Mouse (Mus musculus) urinary bladder, adult 18-20 months (tissue): Measurements from ENCODE around the gene Cyp17a1.

ENCODE experiments used
- DNase-seq, 2 experiments: peaks; one replicate each; pipeline ENCODE4 v3.0.0; 2022; ENCODE audit warnings: low spot score in 2 of 2, mixed read lengths in 2 of 2

Gene Cyp17a1

GRCm38 (mm10) chr19:46670691-46671090 lies 2.3 kb downstream of the Cyp17a1 start:
- peak in 1 of 2 experiments; percentile 47 for DNase-seq

- DNase-seq = no peak
These were observed 3.2 kb downstream of the Cyp17a1 start for GRCm38 (mm10) chr19:46669802-46670201.

GRCm38 (mm10) chr19:46668263-46668662 lies 4.7 kb downstream of the Cyp17a1 start:
- no peak for DNase-seq

- DNase-seq = no peak
These were observed 5.7 kb downstream of the Cyp17a1 start for GRCm38 (mm10) chr19:46667300-46667699.

- no peak for DNase-seq
These were observed 7.5 kb downstream of the Cyp17a1 start for GRCm38 (mm10) chr19:46665474-46665873.

- DNase-seq = no peak
These were observed 10.2 kb downstream of the Cyp17a1 start for GRCm38 (mm10) chr19:46662784-46663183.

GRCm38 (mm10) chr19:46662214-46662613 lies 10.8 kb downstream of the Cyp17a1 start:
- no peak for DNase-seq

GRCm38 (mm10) chr19:46661511-46661910 lies 11.5 kb downstream of the Cyp17a1 start:
- DNase-seq = no peak

GRCm38 (mm10) chr19:46658851-46659250 lies 14.1 kb downstream of the Cyp17a1 start:
- DNase-seq = no peak

GRCm38 (mm10) chr19:46658348-46658747 lies 14.6 kb downstream of the Cyp17a1 start:
- no peak for DNase-seq

- no peak for DNase-seq
These were observed 15.5 kb downstream of the Cyp17a1 start for GRCm38 (mm10) chr19:46657339-46658020.

GRCm38 (mm10) chr19:46656151-46656840 lies 16.7 kb downstream of the Cyp17a1 start:
- no peak for DNase-seq

- no peak for DNase-seq
These were observed 17.3 kb downstream of the Cyp17a1 start for GRCm38 (mm10) chr19:46655626-46656025.

GRCm38 (mm10) chr19:46653616-46654235 lies 19.2 kb downstream of the Cyp17a1 start:
- no peak for DNase-seq

GRCm38 (mm10) chr19:46653188-46653587 lies 19.8 kb downstream of the Cyp17a1 start:
- DNase-seq = no peak

GRCm38 (mm10) chr19:46648565-46648964 lies 24.4 kb downstream of the Cyp17a1 start:
- no peak for DNase-seq

GRCm38 (mm10) chr19:46647850-46648249 lies 25.1 kb downstream of the Cyp17a1 start:
- DNase-seq = no peak

- peak in 1 of 2 experiments; percentile 40 for DNase-seq
These were observed 25.7 kb downstream of the Cyp17a1 start for GRCm38 (mm10) chr19:46647254-46647653.

GRCm38 (mm10) chr19:46646041-46646481 lies 26.9 kb downstream of the Cyp17a1 start:
- no peak for DNase-seq

- DNase-seq = no peak
These were observed 28.0 kb downstream of the Cyp17a1 start for GRCm38 (mm10) chr19:46644793-46645602.

- DNase-seq = no peak
These were observed 28.6 kb downstream of the Cyp17a1 start for GRCm38 (mm10) chr19:46644343-46644792.

GRCm38 (mm10) chr19:46643236-46643635 lies 29.7 kb downstream of the Cyp17a1 start:
- no peak for DNase-seq
